Mouse (Mus musculus) heart, embryonic 10.5 days (tissue): ENCODE results near the gene Col8a2. TPM values are rescaled to one million over a fixed set of nuclear protein-coding genes. Genes with fewer than 3 reads are reported as not detected.

ENCODE experiments used
- DNase-seq: peaks from one replicate; pipeline ENCODE4 v3.0.0-alpha.2; 2017; ENCODE audit warnings: low spot score
- H3K27ac ChIP-seq: fragments of 300-500 bp; sonication (generic); 2 replicates; pipeline ENCODE4 v1.5.1; 2016; ENCODE audit warnings: mild to moderate bottlenecking
- H3K27me3 ChIP-seq: fragments of 300-500 bp; sonication (generic); 2 replicates; pipeline ENCODE4 v1.6.1; 2016; ENCODE audit warnings: mild to moderate bottlenecking; ENCODE audit not compliant: poor library complexity, insufficient read depth, severe bottlenecking
- H3K36me3 ChIP-seq: fragments of 300-500 bp; sonication (generic); 2 replicates; pipeline ENCODE4 v1.6.1; 2016; ENCODE audit warnings: mild to moderate bottlenecking, moderate library complexity
- H3K4me1 ChIP-seq: fragments of 300-500 bp; sonication (generic); 2 replicates; pipeline ENCODE4 v1.6.1; 2016; ENCODE audit warnings: mild to moderate bottlenecking
- H3K4me3 ChIP-seq: fragments of 300-500 bp; sonication (generic); 2 replicates; pipeline ENCODE4 v1.5.1; 2016; ENCODE audit warnings: mild to moderate bottlenecking, moderate library complexity
- H3K9me3 ChIP-seq: fragments of 300-500 bp; sonication (generic); 2 replicates; pipeline ENCODE4 v1.6.1; 2016; ENCODE audit warnings: mild to moderate bottlenecking, moderate library complexity
- WGBS: fragments of 180-500 bp; shearing (Covaris S2); methylation state at CpG from one replicate; pipeline ENCODE4 v1.1.7; 2016; 5-methylcytosine and 5-hydroxymethylcytosine counted together
- polyA plus RNA-seq: library from polyadenylated mRNA; unstranded; fragments of >200 nt; fragmentation: Nextera tagmentation; extraction: Ambion mirVana; gene quantifications from 2 replicates; pipeline ENCODE4 v1.2.1, GENCODE M21; 2016

Gene Col8a2
- polyA plus RNA-seq, 1 experiment from 2014 or later: 3.3 TPM

DNA sequence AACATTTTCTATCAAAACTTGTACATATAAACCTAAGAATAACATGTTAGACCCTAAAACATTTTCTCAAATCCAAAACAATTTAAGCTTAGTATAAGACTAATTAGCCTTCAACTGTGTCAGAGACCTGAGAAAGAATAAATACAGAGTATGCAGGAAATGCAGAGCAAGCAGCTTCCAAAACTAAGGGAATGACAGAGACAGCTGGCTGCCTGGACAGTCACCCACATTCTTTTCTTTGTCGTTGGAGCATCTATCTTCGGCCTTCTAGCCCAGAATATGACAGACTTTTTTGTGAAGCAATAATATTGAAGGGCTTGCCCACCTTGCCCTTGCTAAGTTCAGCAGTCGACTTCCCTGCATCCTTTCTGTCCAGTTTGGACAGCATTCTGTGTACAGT lies 17.3 kb upstream of the Col8a2 start:
- H3K27me3 ChIP-seq: no peaks in the 10 kb centered on the region
- 75% methylated on average over 3 of the region's 3 CpGs for WGBS

DNA sequence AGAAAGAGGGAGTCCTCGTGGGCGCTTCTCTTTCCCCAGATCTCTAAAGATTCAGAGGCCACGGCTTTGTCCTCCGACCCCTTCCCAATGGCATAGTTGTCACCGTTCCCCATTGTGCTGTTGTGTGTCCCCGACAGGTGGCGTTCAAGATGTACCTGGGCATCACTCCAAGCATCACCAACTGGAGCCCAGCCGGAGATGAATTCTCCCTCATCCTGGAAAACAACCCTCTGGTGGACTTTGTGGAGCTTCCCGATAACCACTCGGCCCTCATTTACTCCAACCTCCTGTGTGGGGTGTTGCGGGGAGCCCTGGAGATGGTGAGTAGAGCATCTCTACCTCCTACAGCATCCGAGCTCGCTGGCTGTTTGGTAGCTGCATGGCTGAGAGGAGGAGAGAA lies 12.8 kb upstream of the Col8a2 start:
- H3K36me3 ChIP-seq: peaks cover 40% of the 10 kb centered on the region
- peaks cover 7% of the 10 kb centered on the region for H3K27me3 ChIP-seq
- DNase-seq: no peak
- peaks cover 9% of the 10 kb centered on the region for H3K4me1 ChIP-seq
- WGBS: 75% methylated on average over 13 of the region's 13 CpGs
- H3K27ac ChIP-seq: no peak overlapping the region
- no peak overlapping the region for H3K4me3 ChIP-seq
- H3K9me3 ChIP-seq: no peaks in the 10 kb centered on the region

More for the DNA sequence above, 17.3 kb upstream of the Col8a2 start:
- Histone ChIP-seq H3K36me3 (peaks cover 23% of the 10 kb centered on the region), H3K9me3 (no peaks in the 10 kb centered on the region), H3K27ac (no peak overlapping the region), H3K4me3 (no peak overlapping the region), H3K4me1 (no peaks in the 10 kb centered on the region)
- no peak for DNase-seq

DNA sequence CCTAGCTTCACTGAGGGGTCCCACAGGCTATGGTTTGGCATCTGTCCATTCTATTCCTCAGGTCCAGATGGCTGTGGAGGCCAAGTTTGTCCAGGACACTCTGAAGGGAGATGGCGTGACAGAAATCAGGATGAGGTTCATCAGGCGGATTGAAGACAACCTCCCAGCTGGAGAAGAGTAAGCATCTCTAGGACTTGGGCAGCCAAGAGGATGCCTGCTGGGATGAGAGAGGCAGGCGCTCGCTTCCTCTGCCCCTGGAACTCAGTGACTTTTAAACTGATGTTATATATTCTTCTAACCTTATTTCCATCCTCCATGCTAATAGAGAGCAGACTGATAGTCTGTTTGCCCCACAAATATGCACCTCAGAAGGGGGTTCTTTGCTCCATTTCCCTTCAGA lies 11.5 kb upstream of the Col8a2 start:
- 90% methylated on average over 4 of the region's 4 CpGs for WGBS
- Histone ChIP-seq H3K27me3 (peaks cover 10% of the 10 kb centered on the region), H3K27ac (no peak overlapping the region)

DNA sequence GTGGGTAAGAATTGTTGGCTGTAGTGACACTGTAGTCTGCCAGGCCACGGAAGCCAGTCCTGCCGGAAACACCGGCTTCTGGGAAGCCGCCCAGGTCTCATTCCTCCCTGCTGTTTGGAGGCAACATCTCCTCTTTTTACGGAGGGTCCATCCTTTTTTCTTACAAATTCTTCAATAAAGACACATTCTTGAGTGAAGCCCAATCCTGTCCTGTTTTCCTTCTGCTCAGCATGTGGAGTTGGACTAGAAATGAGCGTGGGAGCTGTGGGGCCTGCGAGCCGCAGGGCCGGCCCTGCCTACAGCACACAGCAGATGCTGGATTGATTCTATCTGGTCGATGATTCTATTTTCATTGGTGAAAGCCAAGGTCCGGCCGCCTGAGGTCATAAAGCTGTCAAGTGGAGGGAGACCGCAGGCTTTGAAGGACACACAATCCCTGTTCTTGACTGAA lies 10.9 kb upstream of the Col8a2 start:
- H3K27ac ChIP-seq: no peak overlapping the region
- peaks cover 40% of the 10 kb centered on the region for H3K36me3 ChIP-seq
- H3K27me3 ChIP-seq: peaks cover 10% of the 10 kb centered on the region
- DNase-seq: no peak
- H3K4me1 ChIP-seq: peaks cover 12% of the 10 kb centered on the region
- WGBS: 90% methylated on average over 13 of the region's 13 CpGs
- no peaks in the 10 kb centered on the region for H3K9me3 ChIP-seq
- no peak overlapping the region for H3K4me3 ChIP-seq

More for the DNA sequence above, 11.5 kb upstream of the Col8a2 start:
- Histone ChIP-seq H3K4me1 (peaks cover 12% of the 10 kb centered on the region), H3K9me3 (no peaks in the 10 kb centered on the region), H3K4me3 (no peak overlapping the region), H3K36me3 (peaks cover 40% of the 10 kb centered on the region)
- DNase-seq: no peak

DNA sequence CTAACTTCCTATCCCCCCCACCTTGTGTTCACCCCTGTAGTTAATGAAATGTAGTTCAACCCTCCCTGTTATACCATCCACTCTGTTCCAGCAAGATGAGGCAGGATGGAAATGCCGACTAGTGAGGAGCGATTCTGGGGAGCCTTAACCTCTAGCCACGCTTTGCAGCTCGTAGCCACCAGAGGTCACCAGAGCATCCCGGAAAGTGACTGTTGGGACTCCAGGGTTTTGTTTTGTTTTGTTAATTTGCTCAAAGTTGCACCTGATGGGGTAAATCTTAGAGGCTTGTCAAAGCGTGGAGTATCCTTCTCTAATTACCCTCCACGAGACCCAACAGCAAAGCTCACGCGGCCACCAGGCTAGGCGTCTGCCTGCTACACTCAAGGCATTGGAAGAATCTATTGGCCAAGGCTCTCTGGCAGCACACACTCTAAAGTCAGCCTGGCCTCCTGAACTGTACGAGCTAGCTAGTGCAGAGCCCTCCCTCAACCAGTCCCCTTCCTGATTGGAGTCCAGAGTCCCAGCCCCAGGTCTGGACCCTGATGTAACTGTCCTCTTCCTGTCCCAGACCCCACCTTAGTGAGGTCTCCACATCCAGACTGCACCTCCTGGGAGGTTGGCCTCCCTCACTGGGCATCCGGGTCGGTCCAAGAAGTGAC lies 8.6 kb upstream of the Col8a2 start:
- 6% methylated on average over 13 of the region's 13 CpGs for WGBS
- Histone ChIP-seq H3K27ac (no peak overlapping the region), H3K4me3 (peak overlapping the region; percentile 38), H3K36me3 (peaks cover 29% of the 10 kb centered on the region), H3K9me3 (no peaks in the 10 kb centered on the region), H3K4me1 (peaks cover 16% of the 10 kb centered on the region), H3K27me3 (peaks cover 28% of the 10 kb centered on the region)
- no peak for DNase-seq

DNA sequence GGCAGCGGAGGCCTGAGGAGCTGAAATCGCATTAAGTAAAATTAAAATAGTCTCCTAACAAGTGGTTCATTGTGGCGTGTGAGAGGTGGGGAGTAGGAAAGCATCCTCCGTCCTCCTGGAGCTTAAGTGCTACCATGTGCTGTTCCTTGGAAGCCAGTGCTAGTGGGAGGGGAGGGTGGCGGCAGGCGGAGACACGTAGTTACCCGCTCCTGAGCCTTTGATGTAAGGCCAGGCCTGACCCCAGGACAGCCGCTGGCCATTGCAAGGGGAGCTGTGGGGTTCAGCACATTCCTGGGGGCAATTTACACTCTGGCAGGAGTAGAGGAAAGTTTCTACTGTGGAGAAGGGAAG lies 8.1 kb upstream of the Col8a2 start:
- Histone ChIP-seq H3K9me3 (no peaks in the 10 kb centered on the region), H3K27ac (no peak overlapping the region), H3K27me3 (peaks cover 33% of the 10 kb centered on the region), H3K4me3 (peak overlapping the region; percentile 38), H3K4me1 (peaks cover 16% of the 10 kb centered on the region), H3K36me3 (peaks cover 24% of the 10 kb centered on the region)
- no peak for DNase-seq
- WGBS: 23% methylated on average over 9 of the region's 9 CpGs

DNA sequence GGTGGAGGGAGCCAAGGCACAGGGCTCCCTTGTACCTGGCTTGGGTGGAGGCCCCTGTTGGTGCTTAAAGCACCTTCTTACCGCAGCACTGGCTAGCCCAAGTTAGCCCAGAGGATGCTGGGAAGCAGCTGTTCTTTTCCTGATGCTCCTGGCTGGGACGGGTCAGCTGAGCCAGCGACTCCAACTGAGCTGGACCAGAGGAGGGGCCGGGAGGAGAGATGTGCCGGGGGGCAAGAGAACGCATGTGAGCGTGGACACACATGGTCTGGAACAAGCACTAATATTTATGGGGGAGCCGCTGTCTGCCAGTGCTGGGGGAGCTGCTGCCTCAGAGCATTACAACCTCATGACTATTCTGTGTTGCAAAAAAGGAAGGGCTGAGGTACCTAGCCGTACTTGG lies 7.6 kb upstream of the Col8a2 start:
- H3K27ac ChIP-seq: no peak overlapping the region
- DNase-seq: no peak
- H3K27me3 ChIP-seq: peaks cover 37% of the 10 kb centered on the region
- WGBS: 55% methylated on average over 9 of the region's 9 CpGs
- no peaks in the 10 kb centered on the region for H3K9me3 ChIP-seq
- H3K4me1 ChIP-seq: peaks cover 16% of the 10 kb centered on the region
- peaks cover 20% of the 10 kb centered on the region for H3K36me3 ChIP-seq
- H3K4me3 ChIP-seq: no peak overlapping the region

DNA sequence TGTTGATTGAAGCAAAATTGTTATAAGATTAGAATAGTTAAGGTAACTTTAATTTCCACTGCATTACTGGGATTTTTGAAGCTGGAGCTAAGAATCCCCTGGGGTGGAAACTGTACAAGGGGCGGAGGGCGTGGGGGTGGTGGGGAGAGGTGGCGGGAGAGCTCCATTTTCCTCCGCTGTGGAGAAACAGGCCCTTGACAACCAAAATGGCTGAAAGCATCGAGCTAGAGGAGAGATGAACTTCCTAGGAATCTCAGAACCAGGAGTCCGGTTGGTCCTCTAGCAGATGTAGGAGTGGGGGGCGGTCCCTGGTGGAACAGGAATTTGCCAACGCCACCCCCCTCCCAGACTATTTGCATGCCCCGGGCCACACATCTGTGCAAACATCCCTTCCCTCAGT lies 4.9 kb upstream of the Col8a2 start:
- H3K9me3 ChIP-seq: peaks cover 4% of the 10 kb centered on the region; the same call in 1 of the 2 replicates
- no peaks in the 10 kb centered on the region for H3K36me3 ChIP-seq
- DNase-seq: no peak
- no peak overlapping the region for H3K27ac ChIP-seq
- H3K4me3 ChIP-seq: no peak overlapping the region
- peaks cover 64% of the 10 kb centered on the region for H3K27me3 ChIP-seq
- WGBS: 61% methylated on average over 9 of the region's 9 CpGs
- H3K4me1 ChIP-seq: peaks cover 21% of the 10 kb centered on the region

DNA sequence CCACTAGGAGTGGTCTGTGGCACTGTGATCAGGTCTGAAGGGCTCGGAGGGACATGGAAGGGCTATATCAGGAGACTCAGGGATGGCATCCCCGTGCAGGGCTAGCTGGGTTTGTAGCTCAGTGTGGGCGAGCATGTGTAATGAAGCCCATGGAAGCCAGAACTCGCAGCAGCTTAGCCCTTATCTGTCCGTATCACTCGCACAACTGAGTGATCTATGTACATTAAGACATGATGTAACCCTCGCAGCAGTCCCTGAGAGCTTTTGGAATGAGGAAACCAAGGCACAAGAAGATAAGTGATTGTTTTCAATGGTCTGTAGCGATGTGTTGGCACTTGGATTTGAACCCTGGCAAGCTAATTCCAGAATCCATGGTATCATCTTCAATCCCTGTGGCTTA lies 3.0 kb upstream of the Col8a2 start:
- no peak overlapping the region for H3K4me3 ChIP-seq
- H3K4me1 ChIP-seq: peaks cover 26% of the 10 kb centered on the region
- H3K36me3 ChIP-seq: no peaks in the 10 kb centered on the region
- peaks cover 4% of the 10 kb centered on the region; the same call in 1 of the 2 replicates for H3K9me3 ChIP-seq
- no peak for DNase-seq
- no peak overlapping the region for H3K27ac ChIP-seq
- H3K27me3 ChIP-seq: peaks cover 77% of the 10 kb centered on the region
- WGBS: 74% methylated on average over 8 of the region's 8 CpGs

DNA sequence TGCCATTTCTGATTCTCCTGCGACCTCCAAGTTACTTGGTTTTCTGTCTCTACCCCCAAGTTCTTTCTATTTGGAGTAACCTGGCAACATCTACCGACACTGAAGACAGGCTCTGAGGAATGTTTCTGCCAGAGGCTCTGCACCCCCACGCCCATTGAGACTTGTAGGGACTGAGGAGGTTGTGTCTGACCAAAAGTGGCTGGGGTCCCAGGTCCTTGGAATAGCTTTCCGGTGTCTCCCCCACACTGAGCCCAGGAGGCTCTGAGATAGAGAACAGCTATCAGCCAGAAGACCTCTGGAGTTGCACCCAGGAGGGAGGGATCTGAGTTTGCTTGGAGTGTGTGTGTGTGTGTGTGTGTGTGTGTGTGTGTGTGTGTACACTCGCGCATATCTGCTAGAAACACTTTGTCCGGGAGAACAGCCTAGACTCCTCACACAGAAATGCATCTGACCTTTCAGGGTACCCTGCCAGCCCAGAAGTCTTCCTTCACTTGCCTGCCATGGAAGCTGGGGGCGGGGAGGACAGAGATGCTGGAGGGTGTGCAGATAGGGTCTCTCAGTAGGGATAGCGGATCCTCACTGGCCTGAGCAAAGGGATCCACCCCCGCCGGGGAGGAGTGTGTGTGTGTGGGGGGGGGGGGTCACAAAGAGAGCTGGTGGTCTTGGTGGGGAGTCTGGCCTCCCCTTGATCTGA lies 856 bp downstream of the Col8a2 start:
- peak overlapping the region; percentile 59; the same call in 1 of the 2 replicates for H3K4me3 ChIP-seq

DNA sequence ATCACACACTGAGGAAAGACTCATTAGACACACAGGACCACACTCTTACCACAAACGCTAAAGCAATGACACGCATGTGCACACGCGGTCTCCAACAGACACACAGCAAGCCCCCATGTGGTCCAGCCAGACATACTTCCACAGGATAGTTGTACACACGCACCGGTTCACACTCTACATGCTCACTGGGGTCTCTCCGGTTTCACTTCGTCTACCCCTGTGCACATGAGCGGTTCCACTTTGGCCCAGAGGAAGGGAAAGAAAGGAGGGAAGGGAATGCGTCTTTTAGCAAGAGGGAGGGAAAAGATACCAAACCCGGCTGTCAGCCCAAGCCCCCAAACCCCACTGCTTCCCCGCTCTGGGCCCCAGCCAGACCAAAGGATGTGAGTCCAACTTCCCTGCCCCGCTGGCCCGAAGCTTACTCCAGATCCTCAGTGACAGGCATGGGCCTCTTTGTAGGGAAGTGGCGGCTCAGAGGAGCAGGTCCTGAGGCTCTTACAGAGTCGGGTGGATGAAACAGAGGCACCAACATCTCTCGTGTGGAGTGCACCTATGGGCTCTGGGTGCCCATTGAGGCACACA lies 1.6 kb downstream of the Col8a2 start:
- DNase-seq: no peak
- 38% methylated on average over 17 of the region's 17 CpGs for WGBS
- Histone ChIP-seq H3K4me1 (peaks cover 27% of the 10 kb centered on the region), H3K27ac (no peak overlapping the region), H3K4me3 (peak overlapping the region; percentile 13), H3K36me3 (no peaks in the 10 kb centered on the region), H3K9me3 (peaks cover 4% of the 10 kb centered on the region; the same call in 1 of the 2 replicates), H3K27me3 (peaks cover 87% of the 10 kb centered on the region)

More for the DNA sequence above, 856 bp downstream of the Col8a2 start:
- no peak for DNase-seq
- Histone ChIP-seq H3K36me3 (no peaks in the 10 kb centered on the region), H3K27ac (no peak overlapping the region), H3K9me3 (peaks cover 4% of the 10 kb centered on the region; the same call in 1 of the 2 replicates), H3K4me1 (peaks cover 27% of the 10 kb centered on the region), H3K27me3 (peaks cover 88% of the 10 kb centered on the region)
- 28% methylated on average over 11 of the region's 11 CpGs for WGBS

DNA sequence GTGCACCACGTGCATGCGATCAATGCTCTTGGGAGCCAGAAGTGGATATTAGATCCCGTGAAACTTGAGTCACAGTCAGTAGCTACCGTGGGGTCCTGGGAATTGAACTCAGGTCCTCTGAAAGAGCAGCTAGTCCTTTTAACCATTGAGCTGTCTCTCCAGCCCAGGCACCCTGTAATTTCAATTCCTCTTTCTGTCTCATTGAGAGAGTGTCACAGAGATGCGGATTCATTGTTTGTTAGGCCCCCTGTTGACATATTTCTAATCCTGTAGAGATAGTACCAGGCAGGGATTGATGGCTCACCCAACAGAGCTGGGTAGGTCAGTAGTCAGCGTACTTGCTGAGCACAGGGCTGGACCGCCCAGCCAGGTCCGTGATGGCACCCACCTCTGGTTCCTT lies 3.7 kb downstream of the Col8a2 start:
- Histone ChIP-seq H3K27ac (no peak overlapping the region), H3K36me3 (no peaks in the 10 kb centered on the region), H3K4me3 (no peak overlapping the region), H3K9me3 (peaks cover 4% of the 10 kb centered on the region; the same call in 1 of the 2 replicates), H3K4me1 (peaks cover 30% of the 10 kb centered on the region), H3K27me3 (peaks cover 81% of the 10 kb centered on the region)
- WGBS: 85% methylated on average over 8 of the region's 8 CpGs
- DNase-seq: no peak

DNA sequence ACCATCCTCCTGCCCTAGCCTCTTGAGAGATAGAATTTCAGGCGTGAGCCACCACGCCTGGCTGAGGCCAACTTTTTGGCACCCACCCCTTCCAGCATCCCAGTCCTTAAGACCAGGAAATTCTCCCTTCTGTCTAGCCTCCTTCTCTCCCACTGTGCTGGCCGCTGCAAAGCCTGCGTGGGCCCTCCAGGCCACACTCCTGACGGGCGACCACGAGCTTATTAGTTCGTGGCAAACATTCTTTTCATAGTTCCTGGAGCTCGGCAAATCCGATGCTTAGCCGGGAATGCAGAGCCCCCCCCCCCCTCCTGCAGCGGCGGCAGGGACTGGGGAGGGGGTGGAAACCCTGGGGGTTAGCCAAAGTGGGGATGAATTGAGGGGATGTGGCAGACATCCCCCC lies 4.6 kb downstream of the Col8a2 start:
- H3K27me3 ChIP-seq: peaks cover 82% of the 10 kb centered on the region

More for the DNA sequence above, 4.6 kb downstream of the Col8a2 start:
- Histone ChIP-seq H3K27ac (no peak overlapping the region), H3K36me3 (no peaks in the 10 kb centered on the region), H3K4me3 (0 out of 2 replicates have a peak overlapping the region, but pooled peaks have one; percentile 8), H3K9me3 (no peaks in the 10 kb centered on the region), H3K4me1 (peaks cover 31% of the 10 kb centered on the region)
- 19% methylated on average over 13 of the region's 13 CpGs for WGBS
- DNase-seq: no peak
